Mouse (Mus musculus): ENCODE data around the gene Tead4.

Gene Tead4

GRCm38 (mm10) chr6:128291284-128291683, 9.3 kb downstream of the Tead4 start:
- DNase-seq (ENCODE audit: low spot score in 2 of 2), result no peak

GRCm38 (mm10) chr6:128288681-128289080, 11.9 kb downstream of the Tead4 start:
- no peak for DNase-seq (ENCODE audit: low spot score in 2 of 2)

GRCm38 (mm10) chr6:128285792-128286430, 14.7 kb downstream of the Tead4 start:
- DNase-seq (ENCODE audit: low spot score in 2 of 2), result peak; percentile 23 to 46

- DNase-seq (ENCODE audit: low spot score in 2 of 2), result no peak
These were observed 18.5 kb downstream of the Tead4 start for GRCm38 (mm10) chr6:128282126-128282525.

- no peak for DNase-seq (ENCODE audit: low spot score in 2 of 2)
These were observed 20.0 kb downstream of the Tead4 start for GRCm38 (mm10) chr6:128280472-128281145.

GRCm38 (mm10) chr6:128279608-128280007, 21.0 kb downstream of the Tead4 start:
- no peak for DNase-seq (ENCODE audit: low spot score in 2 of 2)

- DNase-seq (ENCODE audit: low spot score in 2 of 2), result no peak
These were observed 21.5 kb downstream of the Tead4 start for GRCm38 (mm10) chr6:128279099-128279498.

- DNase-seq (ENCODE audit: low spot score in 2 of 2), result peak in 1 of 2 experiments; percentile 35
These were observed 23.2 kb downstream of the Tead4 start for GRCm38 (mm10) chr6:128277132-128278085.

- no peak for DNase-seq (ENCODE audit: low spot score in 2 of 2)
These were observed 24.3 kb downstream of the Tead4 start for GRCm38 (mm10) chr6:128276349-128276748.

GRCm38 (mm10) chr6:128275506-128276064, 25.0 kb downstream of the Tead4 start:
- no peak for DNase-seq (ENCODE audit: low spot score in 2 of 2)

- DNase-seq (ENCODE audit: low spot score in 2 of 2), result no peak
These were observed 27.1 kb downstream of the Tead4 start for GRCm38 (mm10) chr6:128273507-128273906.

- no peak for DNase-seq (ENCODE audit: low spot score in 2 of 2)
These were observed 27.9 kb downstream of the Tead4 start for GRCm38 (mm10) chr6:128272754-128273153.

- no peak for DNase-seq (ENCODE audit: low spot score in 2 of 2)
These were observed 30.8 kb downstream of the Tead4 start for GRCm38 (mm10) chr6:128269850-128270249.

GRCm38 (mm10) chr6:128264870-128265526, 35.6 kb downstream of the Tead4 start:
- no peak for DNase-seq (ENCODE audit: low spot score in 2 of 2)

GRCm38 (mm10) chr6:128261486-128261885, 39.1 kb downstream of the Tead4 start:
- DNase-seq (ENCODE audit: low spot score in 2 of 2), result no peak

GRCm38 (mm10) chr6:128259252-128259651, 41.4 kb downstream of the Tead4 start:
- DNase-seq (ENCODE audit: low spot score in 2 of 2), result no peak

- DNase-seq (ENCODE audit: low spot score in 2 of 2), result no peak
These were observed 44.7 kb downstream of the Tead4 start for GRCm38 (mm10) chr6:128255941-128256340.

GRCm38 (mm10) chr6:128255292-128255691, 45.3 kb downstream of the Tead4 start:
- peak; percentile 14 to 21 for DNase-seq (ENCODE audit: low spot score in 2 of 2)

GRCm38 (mm10) chr6:128254551-128254950, 46.1 kb downstream of the Tead4 start:
- no peak for DNase-seq (ENCODE audit: low spot score in 2 of 2)

GRCm38 (mm10) chr6:128253111-128253510, 47.5 kb downstream of the Tead4 start:
- no peak for DNase-seq (ENCODE audit: low spot score in 2 of 2)

GRCm38 (mm10) chr6:128250596-128250995, 50.0 kb downstream of the Tead4 start:
- DNase-seq (ENCODE audit: low spot score in 2 of 2), result no peak

Data from frontal cortex, postnatal 36 days (tissue).